Mouse (Mus musculus) CH12.LX (cell line): Measurements from ENCODE around the gene Bcas3. TPM values are rescaled to one million over a fixed set of nuclear protein-coding genes. Genes with fewer than 3 reads are reported as not detected.
A peak's percentile ranks its signal among the peaks of the same experiment; 100 is the strongest.

Experiments used
- DNase-seq: peaks from one replicate; pipeline ENCODE4 v3.0.0-alpha.2; 2013; ENCODE audit errors: extremely low read depth
- H3K27ac ChIP-seq: 2 replicates; pipeline ENCODE4 v1.5.1; 2012; ENCODE audit warnings: low read depth, mild to moderate bottlenecking, control low read depth, moderate library complexity; ENCODE audit not compliant: insufficient read depth
- H3K27me3 ChIP-seq: replicated peaks from 2 replicates; pipeline ENCODE3; 2012; ENCODE audit warnings: inconsistent platforms
- H3K36me3 ChIP-seq, 2 experiments: replicated peaks in 1 of 2; 2 replicates each; pipeline versions ENCODE3 to v1.6.1; 2012; ENCODE audit warnings: inconsistent platforms in 1 of 2, low read length in 1 of 2, mild to moderate bottlenecking in 1 of 2, mixed read lengths in 1 of 2, moderate library complexity in 1 of 2; ENCODE audit not compliant: control insufficient read depth in 1 of 2, insufficient read depth in 1 of 2
- H3K4me1 ChIP-seq, 2 experiments: 2 replicates each; pipeline ENCODE4 v1.6.1; 2012; ENCODE audit warnings: inconsistent platforms in 1 of 2, moderate library complexity in 1 of 2; ENCODE audit not compliant: insufficient read depth in 2 of 2, control insufficient read depth in 1 of 2
- H3K4me2 ChIP-seq: 2 replicates; pipeline ENCODE4 v1.6.1; 2012; ENCODE audit warnings: low read depth, mild to moderate bottlenecking, control low read depth; ENCODE audit not compliant: poor library complexity, insufficient read depth, severe bottlenecking
- H3K4me3 ChIP-seq, 3 experiments: fragments of 150-350 bp in 1 of 3; sonication (generic) in 1 of 3; replicated peaks in 1 of 3; 2 replicates each; pipeline versions ENCODE3 to v1.5.1; 2011 to 2012; ENCODE audit warnings: low read depth in 2 of 3, low read length in 2 of 3, mild to moderate bottlenecking in 2 of 3, moderate library complexity in 2 of 3, control low read depth in 1 of 3, improper control_type of control experiment in 1 of 3, inconsistent platforms in 1 of 3, mixed read lengths in 1 of 3; ENCODE audit not compliant: poor library complexity in 1 of 3
- H3K79me2 ChIP-seq: replicated peaks from 2 replicates; pipeline ENCODE4 v1.6.1; 2012; ENCODE audit warnings: mild to moderate bottlenecking, moderate library complexity; ENCODE audit not compliant: control insufficient read depth, poor library complexity, insufficient read depth, severe bottlenecking; ENCODE audit errors: extremely low read depth
- H3K9ac ChIP-seq: 2 replicates; pipeline ENCODE4 v1.6.1; 2012; ENCODE audit warnings: low read depth, mild to moderate bottlenecking, control low read depth, moderate library complexity; ENCODE audit not compliant: insufficient read depth
- H3K9me3 ChIP-seq: replicated peaks from 2 replicates; pipeline ENCODE3; 2012; ENCODE audit warnings: low read length, inconsistent platforms, mixed read lengths
- CHD2 ChIP-seq: IDR thresholded peaks from 2 replicates; pipeline ENCODE4 v1.6.1; 2011; ENCODE audit warnings: low read length, improper control_type of control experiment
- CTCF ChIP-seq, 2 experiments: IDR thresholded peaks in 1 of 2; conservative IDR thresholded peaks in 1 of 2; 2 replicates each; pipeline ENCODE4 v1.5.1; 2011 to 2012; ENCODE audit warnings: low read depth in 2 of 2, low read length in 2 of 2, improper control_type of control experiment in 1 of 2, inconsistent platforms in 1 of 2, mild to moderate bottlenecking in 1 of 2, moderate library complexity in 1 of 2
- EP300 ChIP-seq: IDR thresholded peaks from 2 replicates; pipeline ENCODE4 v1.6.1; 2011; ENCODE audit warnings: low read length, improper control_type of control experiment
- JUN ChIP-seq: IDR thresholded peaks from 2 replicates; pipeline ENCODE4 v1.6.1; 2011; ENCODE audit warnings: low read depth, mild to moderate bottlenecking, low read length, improper control_type of control experiment, moderate library complexity; ENCODE audit not compliant: insufficient read depth
- MAFK ChIP-seq: IDR thresholded peaks from 2 replicates; pipeline ENCODE4 v1.6.1; 2011; ENCODE audit warnings: low read length, improper control_type of control experiment; ENCODE audit not compliant: insufficient replicate concordance
- MAX ChIP-seq: IDR thresholded peaks from 2 replicates; pipeline ENCODE4 v1.6.1; 2011; ENCODE audit warnings: low read length, improper control_type of control experiment
- MYC ChIP-seq: IDR thresholded peaks from 2 replicates; pipeline ENCODE4 v1.6.1; 2011; ENCODE audit warnings: low read depth, mild to moderate bottlenecking, improper control_type of control experiment, low read length
- NELFE ChIP-seq: IDR thresholded peaks from 2 replicates; pipeline ENCODE4 v1.6.1; 2011; ENCODE audit warnings: low read depth, low read length, improper control_type of control experiment
- NRF1 ChIP-seq: IDR thresholded peaks from 2 replicates; pipeline ENCODE4 v1.6.1; 2014; ENCODE audit warnings: low read depth, mild to moderate bottlenecking, inconsistent platforms, low read length, improper control_type of control experiment, moderate library complexity
- SMC3 ChIP-seq: IDR thresholded peaks from 2 replicates; pipeline ENCODE4 v1.6.1; 2011; ENCODE audit warnings: low read depth, low read length, improper control_type of control experiment
- ZC3H11A ChIP-seq: IDR thresholded peaks from 2 replicates; pipeline ENCODE4 v1.6.1; 2012; ENCODE audit warnings: low read depth, mild to moderate bottlenecking, inconsistent platforms, low read length, improper control_type of control experiment
- ZMIZ1 ChIP-seq: IDR thresholded peaks from 2 replicates; pipeline ENCODE4 v1.6.1; 2012; ENCODE audit warnings: low read depth, mild to moderate bottlenecking, inconsistent platforms, low read length, improper control_type of control experiment
- dilution Hi-C: fragments of 300-500 bp; cut with MboI; formaldehyde crosslinking; loops from 2 replicates; pipeline ENCODE4 v1.14.3; 2020; ENCODE audit warnings: low sequenced_read_pairs; ENCODE audit not compliant: extremely low pct_unique_long_range_greater_than_20kb, extremely low pct_ligation_motif_present
- in situ Hi-C: fragments of 300-500 bp; cut with MboI; formaldehyde crosslinking; loops from 3 replicates; pipeline ENCODE4 v1.14.3; 2019; ENCODE audit warnings: low sequenced_read_pairs, low pct_ligation_motif_present, low pct_unique_long_range_greater_than_20kb, mixed read lengths
- polyA plus RNA-seq: library from polyadenylated mRNA; unstranded; fragments of >175 nt; gene quantifications from 2 replicates; pipeline ENCODE4 v1.2.1, GENCODE M21; 2012; ENCODE audit warnings: low read depth; ENCODE audit not compliant: insufficient read length
- total RNA-seq, 2 experiments: library from RNA; depleted of rRNA; stranded (reverse); fragments of 300-350 nt in 1 of 2; fragments of >200 nt in 1 of 2; gene quantifications; 2 replicates each; pipeline ENCODE4 v1.2.3; 2012 to 2014

Gene Bcas3
- total and polyA plus RNA-seq, 3 experiments: 8.2 to 21.3 (median 9.7) TPM

GRCm38 (mm10) chr11:85382055-85382454, 29.1 kb downstream of the Bcas3 start:
- no peak overlapping the region for H3K9ac ChIP-seq
- TF ChIP-seq CHD2 (no peak), ZC3H11A (peak; percentile 43; the same call in 1 of the 2 replicates), NRF1 (no peak), ZMIZ1 (no peak), CTCF (conservative IDR thresholded peaks at IDR 0.05 in 1 of 2, IDR thresholded peaks at IDR 0.05 in 1 of 2; ENCODE audit: low read depth in 2 of 2, low read length in 2 of 2) (peak; percentile 82 to 98), MYC (peak; percentile 93), MAX (peak; percentile 41; the same call in 1 of the 2 replicates), MAFK (no peak), SMC3 (peak; percentile 87), NELFE (peak; percentile 32; the same call in 1 of the 2 replicates)
- in situ Hi-C loops: loop anchor here (5.0 to 10.0 kb wide), 2 partner anchors 83 to 440 kb away; no protein-coding TSS in a partner anchor

GRCm38 (mm10) chr11:85383975-85384821, 31.2 kb downstream of the Bcas3 start:
- no peaks in the 10 kb centered on the region for H3K9me3 ChIP-seq
- H3K9ac ChIP-seq: no peak overlapping the region
- peaks cover 0 to 3% of the 10 kb centered on the region in 2 experiments; a peak in 1 of 4 replicates for H3K4me1 ChIP-seq
- H3K36me3 ChIP-seq: peaks cover 0 to 4% of the 10 kb centered on the region in 2 experiments
- no peak overlapping the region for H3K4me2 ChIP-seq
- dilution Hi-C loops: no loop called here
- no peak for DNase-seq
- in situ Hi-C loops: loop anchor here (5.0 to 10.0 kb wide), 2 partner anchors 81 to 438 kb away; no protein-coding TSS in a partner anchor
- no peak overlapping the region for H3K27ac ChIP-seq
- no peak overlapping the region for H3K4me3 ChIP-seq
- H3K79me2 ChIP-seq: no peaks in the 10 kb centered on the region
- TF ChIP-seq JUN (no peak), EP300 (no peak), NRF1 (no peak)
- TF ChIP-seq, all 38 proteins: peak for 0
- H3K27me3 ChIP-seq: no peaks in the 10 kb centered on the region

More at GRCm38 (mm10) chr11:85382055-85382454, 29.1 kb downstream of the Bcas3 start:
- no peaks in the 10 kb centered on the region for H3K27me3 ChIP-seq
- peaks cover 0 to 7% of the 10 kb centered on the region in 2 experiments for H3K36me3 ChIP-seq
- peak; percentile 75 for DNase-seq
- H3K9me3 ChIP-seq: no peaks in the 10 kb centered on the region
- no peak overlapping the region for H3K4me3 ChIP-seq
- peaks cover 0 to 3% of the 10 kb centered on the region in 2 experiments; a peak in 1 of 4 replicates for H3K4me1 ChIP-seq
- no peak overlapping the region for H3K4me2 ChIP-seq
- no peaks in the 10 kb centered on the region for H3K79me2 ChIP-seq
- H3K27ac ChIP-seq: no peak overlapping the region
- dilution Hi-C loops: no loop called here
